Mouse (Mus musculus): ENCODE data around the gene Tardbp. TPM values are rescaled to one million over a fixed set of nuclear protein-coding genes. Genes with fewer than 3 reads are reported as not detected.

The Tardbp gene
- total RNA-seq, 2 experiments from 2014 or later, result 105 to 113 TPM

DNA sequence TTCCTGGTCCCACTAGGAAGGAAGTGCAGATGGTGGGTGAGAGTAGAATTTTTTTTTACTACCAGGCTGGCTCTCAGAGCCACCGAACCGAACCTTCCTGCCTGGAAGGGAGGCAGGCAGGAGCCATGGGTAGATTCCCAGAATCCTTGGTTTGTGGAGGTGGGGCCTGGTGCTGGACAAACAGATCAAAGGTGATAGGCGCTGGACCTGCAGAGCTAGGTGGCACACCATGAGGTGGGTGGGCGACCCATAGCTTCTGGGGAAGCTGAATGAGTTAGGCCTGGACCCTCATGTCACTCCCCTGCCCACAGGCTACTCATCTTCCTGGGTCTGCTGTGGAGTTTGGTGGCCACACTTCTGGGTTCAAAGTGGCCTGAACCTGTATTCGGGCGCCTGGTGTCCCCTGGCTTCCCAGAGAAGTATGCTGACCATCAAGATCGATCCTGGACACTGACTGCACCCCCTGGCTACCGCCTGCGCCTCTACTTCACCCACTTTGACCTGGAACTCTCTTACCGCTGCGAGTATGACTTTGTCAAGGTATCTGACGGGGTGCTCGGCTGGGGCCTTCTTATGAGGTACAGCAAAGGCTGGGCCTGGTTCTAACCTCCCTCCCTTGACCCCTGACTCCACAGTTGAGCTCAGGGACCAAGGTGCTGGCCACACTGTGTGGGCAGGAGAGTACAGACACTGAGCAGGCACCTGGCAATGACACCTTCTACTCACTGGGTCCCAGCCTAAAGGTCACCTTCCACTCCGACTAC lies 24.3 kb downstream of the Tardbp start, which contains the start of gene Masp2:
TSS of gene Masp2 (plus strand) at position 198 of the 764 bp plus-strand sequence.
- DNase-seq, result no peak

DNA sequence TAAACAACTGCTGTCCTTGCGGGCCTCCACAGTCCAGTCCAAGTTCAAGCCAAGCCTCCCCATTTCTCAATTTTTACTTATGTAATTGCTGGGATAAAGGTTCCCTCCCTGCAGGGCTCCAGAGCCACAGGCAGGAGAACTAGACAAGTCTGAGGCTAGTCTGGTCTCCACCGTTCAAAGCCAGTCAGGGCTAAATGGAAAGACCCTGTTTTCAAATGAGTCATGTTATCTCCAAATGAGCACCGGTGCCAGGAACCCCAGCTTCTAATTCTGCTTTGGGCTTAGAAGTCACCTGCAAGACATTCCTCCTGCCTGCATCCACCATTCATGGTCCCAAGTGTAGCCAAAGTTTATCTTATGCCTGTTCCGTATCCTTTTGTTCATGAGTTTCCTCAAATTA lies 24.9 kb downstream of the Tardbp start:
- DNase-seq, result no peak

DNA sequence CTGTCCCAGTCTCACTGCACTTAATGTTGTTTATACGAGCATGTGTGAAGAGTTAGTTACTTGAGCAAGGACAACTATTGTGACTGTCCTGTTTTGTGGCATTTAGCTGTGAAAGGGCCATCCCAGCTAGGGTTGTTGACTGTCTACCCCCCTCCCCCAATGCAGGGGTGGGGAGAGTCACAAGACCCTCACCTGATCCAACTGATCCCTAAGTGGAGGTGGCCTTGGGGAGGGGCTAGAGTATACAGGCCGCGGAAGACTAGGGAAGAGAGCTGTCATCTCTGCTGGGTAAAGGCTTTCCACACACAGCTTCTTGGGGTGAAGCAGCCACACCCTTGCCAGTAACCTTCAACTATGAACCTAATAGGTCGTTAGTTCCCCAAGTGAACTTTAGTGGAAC lies 26.5 kb downstream of the Tardbp start:
- no peak for DNase-seq

DNA sequence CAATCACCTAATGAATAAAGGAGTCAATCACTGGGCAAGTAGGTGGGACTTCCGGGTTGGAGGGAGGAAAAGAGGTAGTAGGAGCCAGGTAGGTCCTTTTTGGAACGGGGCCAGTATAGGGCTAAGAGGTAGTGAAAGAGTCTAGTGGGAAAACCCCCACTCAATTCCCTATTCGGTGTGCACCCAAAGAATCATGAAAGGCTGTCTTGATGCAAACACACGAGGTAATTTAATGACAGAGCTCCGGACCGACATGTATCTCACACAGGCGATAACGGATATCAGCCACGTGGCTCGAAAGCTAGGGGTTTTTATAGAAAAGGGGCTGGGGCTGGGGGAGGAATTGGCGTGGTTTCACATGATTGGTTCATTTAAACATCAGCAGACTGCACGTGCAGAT lies 28.0 kb downstream of the Tardbp start:
- DNase-seq, result no peak

DNA sequence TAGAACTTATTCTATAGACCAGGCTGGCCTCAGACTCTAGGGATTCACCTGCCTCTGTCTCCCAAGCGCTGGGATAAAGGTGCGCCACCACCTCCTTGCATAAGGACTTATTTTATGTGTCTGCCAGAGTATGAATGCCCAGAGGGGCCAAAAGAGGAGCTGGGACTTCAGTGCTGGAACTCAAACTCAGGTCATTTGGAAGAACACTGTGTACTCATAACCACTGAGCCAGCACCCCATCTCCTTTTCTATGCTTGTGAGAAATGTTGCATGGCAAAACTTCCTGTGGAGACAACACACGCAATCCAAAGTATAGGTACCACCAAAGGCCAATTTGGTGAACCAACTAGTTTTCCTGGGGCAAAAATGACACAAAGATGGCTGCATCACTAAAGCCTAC lies 30.1 kb downstream of the Tardbp start:
- no peak for DNase-seq

DNA sequence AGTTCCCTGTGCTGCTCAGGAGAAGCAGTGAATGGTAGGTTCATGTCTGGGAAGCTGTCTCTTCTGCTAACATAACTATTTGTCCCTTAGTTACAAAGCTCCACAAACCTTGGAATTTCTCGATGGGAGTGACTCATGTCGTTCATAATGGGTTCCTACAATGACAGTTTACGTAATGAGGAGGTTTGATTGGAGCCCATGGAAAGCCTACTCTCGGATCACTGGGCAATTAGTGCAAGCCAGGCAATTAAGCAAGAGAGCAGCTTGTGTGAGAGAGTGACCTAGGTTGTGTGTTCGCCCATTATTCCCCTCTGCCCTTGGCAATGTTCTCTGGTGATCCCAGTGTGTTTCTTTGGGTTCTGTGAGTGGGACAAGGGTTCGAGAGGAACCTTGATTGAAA lies 30.9 kb downstream of the Tardbp start:
- DNase-seq, result no peak

DNA sequence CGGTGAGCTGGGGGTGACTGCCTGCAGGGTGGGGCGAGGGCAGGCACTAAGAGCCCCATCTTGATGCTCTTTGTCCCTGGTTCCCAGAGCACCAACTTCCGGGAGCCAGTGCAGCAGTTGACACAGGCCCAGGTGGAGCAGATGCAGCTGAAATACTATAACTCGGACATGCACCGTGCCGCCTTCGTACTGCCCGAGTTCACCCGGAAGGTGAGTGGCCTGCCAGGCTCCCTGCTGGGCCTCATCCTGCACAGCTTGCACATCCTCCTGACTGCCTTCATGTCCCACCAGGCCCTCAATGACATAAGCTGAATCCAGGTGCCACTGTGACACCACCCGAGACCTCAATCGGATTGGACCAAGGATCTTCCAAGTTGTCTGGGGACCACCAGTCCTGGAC lies 32.8 kb downstream of the Tardbp start:
- no peak for DNase-seq

DNA sequence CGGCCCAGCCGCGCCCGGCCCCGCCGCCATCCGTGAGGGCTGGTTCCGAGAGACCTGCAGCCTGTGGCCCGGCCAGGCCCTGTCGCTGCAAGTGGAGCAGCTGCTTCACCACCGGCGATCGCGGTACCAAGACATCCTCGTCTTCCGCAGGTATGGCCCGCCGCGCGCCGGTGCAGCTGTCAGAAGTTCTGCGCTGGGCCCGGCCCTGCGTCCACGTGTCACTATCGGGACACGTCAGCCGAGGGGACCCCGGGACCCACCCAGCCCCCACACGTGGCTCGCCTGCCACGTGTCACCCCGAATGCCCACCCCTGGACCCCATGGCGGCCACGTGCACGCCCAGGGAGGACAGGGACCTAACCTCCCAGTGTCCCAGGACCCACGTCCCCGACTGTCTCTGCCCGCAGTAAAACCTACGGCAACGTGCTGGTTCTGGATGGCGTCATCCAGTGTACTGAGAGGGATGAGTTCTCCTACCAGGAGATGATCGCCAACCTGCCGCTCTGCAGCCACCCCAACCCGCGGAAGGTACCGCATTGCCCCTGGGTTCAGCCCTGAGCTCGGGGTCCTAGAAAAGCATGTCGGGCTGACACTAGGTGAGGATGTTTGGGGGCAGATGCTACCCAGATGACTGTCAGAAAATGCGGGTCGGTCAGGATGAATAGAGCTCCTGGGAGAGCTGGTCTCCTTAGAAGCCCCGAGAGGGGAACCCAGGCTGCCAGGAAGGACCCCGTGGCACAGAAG lies 35.0 kb downstream of the Tardbp start:
- peak; percentile 38 for DNase-seq

DNA sequence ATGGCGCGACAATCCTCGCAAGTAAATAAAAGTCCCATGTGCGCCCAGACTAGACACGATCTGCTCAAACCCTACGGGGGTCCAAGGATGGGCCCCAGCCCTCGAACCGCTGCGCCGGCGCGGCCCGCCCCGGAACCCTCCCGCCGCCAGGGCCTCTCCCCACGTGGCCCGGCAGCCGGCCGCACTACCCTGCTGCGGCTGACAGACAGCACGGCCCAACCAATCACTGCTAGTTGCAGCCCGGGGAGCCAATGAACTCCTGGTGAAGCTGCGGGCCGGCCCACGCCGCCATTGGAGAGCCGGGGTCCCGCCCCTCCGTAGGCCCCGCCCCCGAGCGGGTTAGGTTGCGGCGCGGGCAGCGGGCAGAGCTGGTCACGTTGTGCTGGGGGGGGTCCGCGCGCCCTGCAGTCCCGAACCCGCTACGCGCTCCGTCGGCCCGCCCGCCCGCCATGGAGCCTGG lies 35.6 kb downstream of the Tardbp start, which contains the start of gene Srm:
TSS of gene Srm (plus strand) at position 333 of the 460 bp plus-strand sequence.
- peak; percentile 99 for DNase-seq

DNA sequence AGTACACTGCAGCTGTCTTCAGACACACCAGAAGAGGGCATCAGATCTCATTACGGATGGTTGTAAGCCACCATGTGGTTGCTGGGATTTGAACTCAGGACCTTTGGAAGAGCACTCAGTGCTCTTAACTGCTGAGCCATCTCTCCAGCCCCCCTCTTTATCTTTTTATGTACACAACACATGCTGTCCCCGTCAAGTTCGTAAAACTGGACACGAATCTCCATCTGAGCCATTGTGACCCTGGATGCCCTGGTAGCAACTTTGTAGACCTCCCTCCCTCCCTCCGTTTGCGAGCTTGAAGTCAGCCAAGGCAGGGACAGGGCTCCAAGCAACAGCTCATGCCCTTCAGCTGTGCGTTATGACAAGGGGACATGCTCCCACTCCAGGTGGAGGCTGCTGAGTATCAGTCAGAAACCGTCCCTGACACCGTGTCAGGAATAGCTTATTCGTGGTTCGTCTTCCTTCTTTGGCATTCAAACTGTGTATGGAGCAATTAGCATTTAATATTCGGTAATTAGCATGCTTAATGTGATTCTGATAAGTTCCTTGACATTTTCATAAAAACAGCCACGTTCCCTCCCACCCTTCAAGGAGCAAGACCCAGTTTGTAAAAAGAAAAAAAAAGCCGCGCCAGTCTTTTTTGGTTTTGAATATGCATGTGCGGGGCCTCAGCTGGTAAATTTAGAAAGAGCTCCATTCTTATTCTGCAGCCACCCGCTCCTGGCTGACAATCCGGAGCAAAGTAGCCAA lies 36.2 kb downstream of the Tardbp start:
- no peak for DNase-seq

DNA sequence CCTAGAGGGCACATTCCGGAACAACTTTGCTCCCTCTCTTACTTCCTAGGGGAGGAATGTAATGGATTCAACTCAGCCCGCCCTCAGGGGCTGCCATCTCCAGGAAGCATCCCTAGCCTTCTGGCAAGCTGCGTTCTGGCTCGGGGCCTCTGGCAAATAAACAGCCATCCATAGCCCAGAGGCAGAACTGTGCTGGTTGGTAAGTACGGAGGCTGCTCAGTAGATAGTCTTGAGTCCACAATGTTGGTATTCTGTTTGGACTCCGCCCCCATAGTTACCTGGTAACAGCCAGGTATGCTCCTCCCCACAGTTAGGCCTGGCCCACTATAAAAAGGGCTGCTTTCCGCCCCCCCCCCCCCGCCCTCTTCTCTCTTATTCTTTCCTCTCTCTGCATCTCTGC lies 37.3 kb downstream of the Tardbp start:
- no peak for DNase-seq

DNA sequence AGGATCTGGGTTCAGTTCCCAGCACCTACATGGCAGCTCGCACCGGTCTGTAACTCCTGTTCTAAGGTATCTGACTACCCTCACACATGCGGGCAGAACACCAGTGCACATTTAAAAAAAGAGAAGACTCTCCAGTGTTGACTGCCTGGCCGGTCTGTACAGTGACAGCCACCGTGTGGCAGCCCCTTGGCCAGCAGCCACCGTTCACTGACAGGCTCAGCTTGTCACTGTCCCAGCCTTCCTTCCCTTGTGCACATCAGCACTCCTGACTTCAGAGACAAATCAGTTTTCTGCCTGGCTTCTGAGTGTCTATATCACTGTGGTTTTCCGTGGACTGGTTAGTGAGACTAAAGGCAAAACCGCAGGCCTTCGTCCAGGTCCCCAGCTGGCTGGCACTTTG lies 38.0 kb downstream of the Tardbp start:
- no peak for DNase-seq

DNA sequence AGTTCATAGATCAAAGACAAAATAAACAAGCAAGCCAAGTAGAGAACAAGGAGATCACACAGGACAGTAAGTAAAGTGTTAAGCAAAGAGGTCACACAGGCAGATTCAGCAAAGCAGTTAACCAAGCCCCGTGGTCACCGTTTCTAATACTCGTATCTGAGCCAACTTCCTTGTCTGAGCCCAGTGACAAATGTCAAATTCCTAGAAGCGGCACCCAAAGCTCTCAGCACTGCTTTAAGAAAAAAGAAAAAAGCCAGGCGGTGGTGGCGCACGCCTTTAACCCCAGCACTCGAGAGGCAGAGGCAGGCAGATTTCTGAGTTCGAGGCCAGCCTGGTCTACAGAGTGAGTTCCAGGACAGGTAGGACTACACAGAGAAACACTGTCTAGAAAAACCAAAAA lies 40.2 kb downstream of the Tardbp start:
- DNase-seq, result no peak

DNA sequence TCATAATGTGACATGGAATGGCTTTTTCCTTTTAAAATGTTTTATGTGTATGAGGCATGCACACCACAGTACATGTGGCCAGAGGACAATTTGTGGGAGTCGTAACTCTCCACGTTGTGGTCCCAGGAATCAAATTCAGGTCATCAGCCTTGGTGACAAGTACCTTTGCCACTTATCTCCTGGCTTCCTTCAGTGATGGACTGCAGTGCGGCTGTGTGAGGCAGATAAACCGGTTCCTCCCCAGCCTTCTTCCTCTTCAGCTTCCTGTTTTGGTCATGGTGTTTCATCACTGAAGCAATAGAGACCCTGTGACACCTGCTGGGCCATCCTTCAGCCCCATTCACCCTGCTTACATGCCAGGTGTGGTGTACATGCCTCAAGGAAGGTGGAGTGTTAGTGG lies 43.6 kb downstream of the Tardbp start:
- DNase-seq, result no peak

DNA sequence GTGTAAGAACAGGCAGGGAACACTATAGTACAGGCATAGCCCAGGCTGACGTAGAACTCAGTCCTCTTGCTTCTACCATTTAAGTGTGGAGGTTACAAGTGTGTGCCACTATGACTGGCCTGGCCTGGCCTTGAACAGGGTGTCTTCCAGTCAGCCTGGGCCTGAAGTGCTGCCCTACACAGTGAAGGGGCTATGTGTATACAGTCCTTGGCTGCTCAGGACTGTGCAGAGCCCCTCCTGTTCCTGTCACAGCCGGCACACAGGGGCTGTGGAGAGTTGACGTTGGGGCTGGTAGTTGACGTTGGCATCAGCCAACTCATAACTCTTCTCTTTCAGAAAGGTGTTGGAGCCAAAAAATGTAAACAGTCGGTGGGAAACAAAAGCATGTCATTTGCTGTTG lies 45.4 kb downstream of the Tardbp start:
- DNase-seq, result no peak

DNA sequence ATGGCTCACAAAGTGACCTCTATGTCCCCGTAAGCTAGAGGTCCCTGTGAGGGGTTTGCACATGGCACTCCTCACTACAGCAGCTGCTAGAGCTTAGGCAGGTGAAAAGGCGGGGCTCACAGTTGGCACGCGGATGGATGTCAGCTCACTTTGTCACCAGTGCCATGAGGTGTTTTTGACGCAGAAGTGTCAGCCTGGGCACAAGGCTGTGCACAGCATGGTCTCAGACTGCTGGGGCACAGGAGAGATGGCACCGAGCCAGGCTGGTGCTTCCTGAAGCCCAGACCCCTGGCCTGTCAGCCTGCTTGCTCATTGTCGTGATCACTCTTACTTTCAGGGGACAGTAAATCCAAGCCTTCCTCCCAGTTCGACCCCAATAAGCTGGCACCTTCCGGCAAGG lies 46.1 kb downstream of the Tardbp start:
- no peak for DNase-seq

DNA sequence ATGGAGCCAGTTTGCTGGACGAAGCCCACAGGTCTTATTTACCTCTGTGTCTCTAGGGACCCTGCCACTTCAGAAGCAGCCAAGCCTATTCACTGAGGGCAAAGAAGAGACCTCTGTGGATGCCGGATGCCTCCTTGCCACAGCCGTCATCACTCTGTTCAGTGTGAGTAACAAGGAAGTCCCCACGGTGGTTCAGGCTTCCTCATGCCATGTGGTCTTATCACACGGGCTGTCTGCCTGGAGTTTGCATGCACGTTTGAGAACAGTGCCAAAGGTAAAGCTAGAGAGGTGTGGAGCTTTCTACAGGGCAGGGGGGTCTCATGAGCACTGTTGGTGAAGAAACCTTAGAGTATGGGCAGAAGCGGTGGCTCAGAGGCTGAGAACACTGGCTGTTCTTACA lies 53.6 kb downstream of the Tardbp start:
- DNase-seq, result no peak

DNA sequence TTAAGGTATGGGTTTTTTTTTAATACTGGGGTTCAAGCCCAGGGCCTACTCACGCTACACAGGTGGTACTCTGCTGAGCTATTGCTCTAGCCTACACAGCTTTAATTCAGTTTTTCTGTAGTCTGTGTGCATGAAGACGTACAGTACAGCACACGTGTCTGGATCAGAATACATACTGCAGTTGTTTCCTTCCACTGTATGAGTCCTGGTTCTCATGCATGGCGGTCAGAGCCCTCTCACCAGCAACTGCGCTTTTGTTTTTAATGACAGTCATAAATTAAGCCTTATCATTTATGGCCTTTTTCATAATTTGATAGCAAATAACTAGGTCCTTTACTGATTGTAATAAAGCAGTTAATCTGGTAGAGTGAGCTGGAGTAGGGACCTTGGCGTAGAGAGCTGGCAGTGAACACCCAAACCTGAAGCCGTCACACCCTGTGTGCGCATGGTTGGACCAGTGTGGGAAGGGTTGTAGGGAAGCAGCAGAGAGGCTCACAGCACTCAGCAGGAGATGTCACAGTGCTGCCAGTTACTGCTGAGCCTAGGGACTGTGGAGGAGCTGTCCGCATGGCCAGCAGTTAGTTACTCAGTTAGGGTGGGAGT lies 56.0 kb downstream of the Tardbp start:
- no peak for DNase-seq

DNA sequence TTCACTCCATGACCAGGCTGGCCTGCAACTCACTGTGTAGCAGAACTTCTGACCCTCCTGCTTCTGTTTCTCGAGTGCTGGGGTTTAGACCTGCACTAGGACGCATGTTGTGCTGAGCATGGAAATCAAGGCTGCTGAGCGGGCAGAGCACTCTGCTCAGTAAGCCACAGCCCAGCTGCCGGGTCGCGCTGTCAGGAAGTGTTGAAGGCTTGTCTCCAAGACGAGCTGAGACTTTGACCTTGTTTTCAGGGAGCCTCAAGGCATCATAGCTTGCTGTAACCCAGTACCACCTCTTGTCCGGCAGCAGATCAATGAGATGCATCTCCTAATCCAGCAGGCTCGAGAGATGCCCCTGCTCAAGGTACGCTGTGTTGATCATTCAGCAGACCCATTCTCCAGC lies 56.7 kb downstream of the Tardbp start:
- DNase-seq, result no peak

DNA sequence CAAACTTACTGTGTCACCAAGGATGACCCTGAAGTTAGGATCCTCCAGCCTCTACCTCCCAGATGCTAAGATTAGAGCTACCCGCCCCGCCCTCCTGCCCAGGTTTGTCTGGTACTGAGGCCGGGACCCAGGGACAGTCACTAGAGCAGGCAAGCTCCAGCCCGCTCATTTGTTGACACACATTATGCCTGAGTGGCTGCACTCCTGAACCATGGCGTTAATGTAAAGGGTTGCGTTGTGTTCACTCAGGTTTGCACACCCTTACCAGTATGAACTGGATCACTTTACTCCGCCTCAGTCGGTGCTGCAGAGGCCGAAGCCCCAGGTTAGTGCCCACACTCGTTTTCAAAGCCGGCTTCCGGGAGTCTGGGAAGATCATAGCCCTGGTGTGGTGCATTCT lies 63.2 kb downstream of the Tardbp start:
- DNase-seq, result no peak

DNA sequence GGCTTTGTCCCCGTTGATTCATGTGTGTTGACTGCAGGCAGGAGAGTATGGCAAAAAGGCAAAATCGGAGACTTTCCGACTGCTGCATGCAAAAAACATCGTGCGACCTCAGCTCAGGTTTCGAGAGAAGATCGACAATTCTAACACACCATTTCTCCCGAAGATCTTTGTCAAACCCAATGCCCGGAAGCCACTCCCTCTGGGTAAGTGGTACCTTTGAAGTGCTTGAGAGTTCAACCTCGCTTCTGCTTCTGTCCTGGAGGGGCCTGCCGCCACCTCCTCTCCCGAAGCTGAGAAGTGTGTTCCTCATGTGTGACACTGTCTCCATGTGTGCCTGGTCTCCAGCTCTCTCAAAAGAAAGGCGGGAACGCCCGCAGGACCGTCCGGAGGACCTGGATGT lies 64.1 kb downstream of the Tardbp start:
- DNase-seq, result no peak
